Mouse (Mus musculus): ENCODE data around the gene Ppm1h. TPM values are rescaled to one million over a fixed set of nuclear protein-coding genes. Genes with fewer than 3 reads are reported as not detected.

Gene Ppm1h
- polyA plus RNA-seq, 2 experiments = 0.60 to 1.5 TPM

- WGBS (ENCODE audit: insufficient replicate concordance) = 56% methylated on average over 7 of the region's 7 CpGs
- no peaks in the 10 kb centered on the region for H3K4me1 ChIP-seq (replicated peaks; ENCODE audit: control insufficient read depth in 2 of 2, insufficient read depth in 2 of 2, low read length in 1 of 2)
- H3K36me3 ChIP-seq (replicated peaks; ENCODE audit: control insufficient read depth, insufficient read depth, low read depth) = no peaks in the 10 kb centered on the region
- H3K27ac ChIP-seq = no peak overlapping the region
- H3K4me2 ChIP-seq (ENCODE audit: low read depth) = no peak overlapping the region
- ATAC-seq (ENCODE audit: insufficient read depth) = no peak
- no peak overlapping the region for H3K9ac ChIP-seq (replicated peaks)
- no peaks in the 10 kb centered on the region for H3K9me3 ChIP-seq (ENCODE audit: control insufficient read depth, low read length)
- no peak for DNase-seq (ENCODE audit: low read depth in 3 of 3, low spot score in 3 of 3)
- H3K27me3 ChIP-seq (ENCODE audit: control insufficient read depth, insufficient read depth, low read length) = no peaks in the 10 kb centered on the region
- no peak overlapping the region for H3K4me3 ChIP-seq (ENCODE audit: insufficient read depth in 1 of 2, low read depth in 2 of 2, low read length in 2 of 2)
- no peak for TF ChIP-seq CTCF (IDR thresholded peaks at IDR 0.05; ENCODE audit: low read depth)
- no peak for TF ChIP-seq EP300 (IDR thresholded peaks at IDR 0.05; ENCODE audit: low read depth)
Measured at GRCm38 (mm10) chr10:122966421-122966820, 287.9 kb downstream of the Ppm1h start.

- 43% methylated on average over 7 of the region's 7 CpGs for WGBS (ENCODE audit: insufficient replicate concordance)
- no peak for TF ChIP-seq CTCF (IDR thresholded peaks at IDR 0.05; ENCODE audit: low read depth)
- no peak for ATAC-seq (ENCODE audit: insufficient read depth)
Measured at GRCm38 (mm10) chr10:122970188-122970587, 291.6 kb downstream of the Ppm1h start.

GRCm38 (mm10) chr10:122973241-122973640, 294.7 kb downstream of the Ppm1h start:
- Histone ChIP-seq H3K36me3 (replicated peaks; ENCODE audit: control insufficient read depth, insufficient read depth, low read depth) (no peaks in the 10 kb centered on the region), H3K4me2 (ENCODE audit: low read depth) (no peak overlapping the region), H3K4me1 (replicated peaks; ENCODE audit: control insufficient read depth in 2 of 2, insufficient read depth in 2 of 2, low read length in 1 of 2) (peaks cover 0 to 2% of the 10 kb centered on the region in 2 experiments; a peak in 1 of 4 replicates), H3K27ac (no peak overlapping the region), H3K9ac (replicated peaks) (no peak overlapping the region), H3K9me3 (ENCODE audit: control insufficient read depth, low read length) (no peaks in the 10 kb centered on the region), H3K27me3 (ENCODE audit: control insufficient read depth, insufficient read depth, low read length) (no peaks in the 10 kb centered on the region), H3K4me3 (ENCODE audit: insufficient read depth in 1 of 2, low read depth in 2 of 2, low read length in 2 of 2) (no peak overlapping the region)
- ATAC-seq (ENCODE audit: insufficient read depth) (no peak), DNase-seq (ENCODE audit: low read depth in 3 of 3, low spot score in 3 of 3) (no peak)
- TF ChIP-seq EP300 (IDR thresholded peaks at IDR 0.05; ENCODE audit: low read depth) (no peak), CTCF (IDR thresholded peaks at IDR 0.05; ENCODE audit: low read depth) (no peak)

More at GRCm38 (mm10) chr10:122970188-122970587, 291.6 kb downstream of the Ppm1h start:
- H3K4me2 ChIP-seq (ENCODE audit: low read depth) = no peak overlapping the region
- H3K4me3 ChIP-seq (ENCODE audit: insufficient read depth in 1 of 2, low read depth in 2 of 2, low read length in 2 of 2) = no peak overlapping the region
- H3K27ac ChIP-seq = no peak overlapping the region
- H3K9me3 ChIP-seq (ENCODE audit: control insufficient read depth, low read length) = no peaks in the 10 kb centered on the region
- no peaks in the 10 kb centered on the region for H3K27me3 ChIP-seq (ENCODE audit: control insufficient read depth, insufficient read depth, low read length)
- no peaks in the 10 kb centered on the region for H3K4me1 ChIP-seq (replicated peaks; ENCODE audit: control insufficient read depth in 2 of 2, insufficient read depth in 2 of 2, low read length in 1 of 2)
- no peak overlapping the region for H3K9ac ChIP-seq (replicated peaks)
- no peaks in the 10 kb centered on the region for H3K36me3 ChIP-seq (replicated peaks; ENCODE audit: control insufficient read depth, insufficient read depth, low read depth)
- DNase-seq (ENCODE audit: low read depth in 3 of 3, low spot score in 3 of 3) = no peak

GRCm38 (mm10) chr10:122976038-122976437, 297.5 kb downstream of the Ppm1h start:
- DNase-seq (ENCODE audit: low read depth in 3 of 3, low spot score in 3 of 3) = no peak
- Histone ChIP-seq H3K9ac (replicated peaks) (no peak overlapping the region), H3K27ac (no peak overlapping the region), H3K27me3 (ENCODE audit: control insufficient read depth, insufficient read depth, low read length) (no peaks in the 10 kb centered on the region), H3K4me3 (ENCODE audit: insufficient read depth in 1 of 2, low read depth in 2 of 2, low read length in 2 of 2) (no peak overlapping the region), H3K4me1 (replicated peaks; ENCODE audit: control insufficient read depth in 2 of 2, insufficient read depth in 2 of 2, low read length in 1 of 2) (peaks cover 0 to 2% of the 10 kb centered on the region in 2 experiments; a peak in 1 of 4 replicates), H3K9me3 (ENCODE audit: control insufficient read depth, low read length) (no peaks in the 10 kb centered on the region), H3K36me3 (replicated peaks; ENCODE audit: control insufficient read depth, insufficient read depth, low read depth) (peaks cover 1% of the 10 kb centered on the region), H3K4me2 (ENCODE audit: low read depth) (no peak overlapping the region)
- ATAC-seq (ENCODE audit: insufficient read depth) = no peak
- TF ChIP-seq CTCF (IDR thresholded peaks at IDR 0.05; ENCODE audit: low read depth) (no peak), EP300 (IDR thresholded peaks at IDR 0.05; ENCODE audit: low read depth) (no peak)
- 22% methylated on average over 9 of the region's 9 CpGs for WGBS (ENCODE audit: insufficient replicate concordance)

- H3K36me3 ChIP-seq (replicated peaks; ENCODE audit: control insufficient read depth, insufficient read depth, low read depth) = peaks cover 2% of the 10 kb centered on the region
- ATAC-seq (ENCODE audit: insufficient read depth) = peak; percentile 38
- peaks cover 11 to 16% of the 10 kb centered on the region in 2 experiments for H3K4me1 ChIP-seq (replicated peaks; ENCODE audit: control insufficient read depth in 2 of 2, insufficient read depth in 2 of 2, low read length in 1 of 2)
- H3K9ac ChIP-seq (replicated peaks) = no peak overlapping the region
- H3K4me3 ChIP-seq (ENCODE audit: insufficient read depth in 1 of 2, low read depth in 2 of 2, low read length in 2 of 2) = no peak overlapping the region
- TF ChIP-seq CTCF (IDR thresholded peaks at IDR 0.05; ENCODE audit: low read depth) (no peak), EP300 (IDR thresholded peaks at IDR 0.05; ENCODE audit: low read depth) (no peak)
- no peak for DNase-seq (ENCODE audit: low read depth in 3 of 3, low spot score in 3 of 3)
- H3K27me3 ChIP-seq (ENCODE audit: control insufficient read depth, insufficient read depth, low read length) = no peaks in the 10 kb centered on the region
- no peak overlapping the region for H3K4me2 ChIP-seq (ENCODE audit: low read depth)
- no peaks in the 10 kb centered on the region for H3K9me3 ChIP-seq (ENCODE audit: control insufficient read depth, low read length)
- no peak overlapping the region for H3K27ac ChIP-seq
Measured at GRCm38 (mm10) chr10:122979356-122979755, 300.8 kb downstream of the Ppm1h start.
